Mouse (Mus musculus): ENCODE measurements around the gene Slc27a5.

Gene Slc27a5

GRCm38 (mm10) chr7:12998053-12998452 is at the start of gene Slc27a5:
Gene Slc27a5, minus strand, starts transcription at chr7:12998192.
- no peak for DNase-seq (ENCODE audit: low spot score)

- DNase-seq (ENCODE audit: low spot score): peak; percentile 32
Measured at GRCm38 (mm10) chr7:13046084-13046483, 48.1 kb upstream of the Slc27a5 start.

GRCm38 (mm10) chr7:13044254-13044625 is 46.2 kb upstream of the Slc27a5 start:
- no peak for DNase-seq (ENCODE audit: low spot score)

- no peak for DNase-seq (ENCODE audit: low spot score)
Measured at GRCm38 (mm10) chr7:13043445-13044253, 45.7 kb upstream of the Slc27a5 start.

- DNase-seq (ENCODE audit: low spot score): no peak
Measured at GRCm38 (mm10) chr7:13043120-13043444, 45.1 kb upstream of the Slc27a5 start.

GRCm38 (mm10) chr7:13042511-13042910 is 44.5 kb upstream of the Slc27a5 start:
- no peak for DNase-seq (ENCODE audit: low spot score)

GRCm38 (mm10) chr7:13041256-13041655 is 43.3 kb upstream of the Slc27a5 start:
- DNase-seq (ENCODE audit: low spot score): no peak

- no peak for DNase-seq (ENCODE audit: low spot score)
Measured at GRCm38 (mm10) chr7:13039181-13039580, 41.2 kb upstream of the Slc27a5 start.

- no peak for DNase-seq (ENCODE audit: low spot score)
Measured at GRCm38 (mm10) chr7:13038621-13039169, 40.7 kb upstream of the Slc27a5 start.

GRCm38 (mm10) chr7:13037901-13038555 is 40.0 kb upstream of the Slc27a5 start, which contains the start of gene Ube2m:
Gene Ube2m, minus strand, starts transcription at chr7:13038275.
- DNase-seq (ENCODE audit: low spot score): peak; percentile 96

- DNase-seq (ENCODE audit: low spot score): no peak
Measured at GRCm38 (mm10) chr7:13037366-13037765, 39.4 kb upstream of the Slc27a5 start.

- no peak for DNase-seq (ENCODE audit: low spot score)
Measured at GRCm38 (mm10) chr7:13036806-13037205, 38.8 kb upstream of the Slc27a5 start.

GRCm38 (mm10) chr7:13035211-13035855 is 37.3 kb upstream of the Slc27a5 start:
- DNase-seq (ENCODE audit: low spot score): no peak

- DNase-seq (ENCODE audit: low spot score): peak; percentile 90
Measured at GRCm38 (mm10) chr7:13034148-13034977, 36.4 kb upstream of the Slc27a5 start, which contains the start of gene Chmp2a. Gene Chmp2a, minus strand, starts transcription at chr7:13034807.

GRCm38 (mm10) chr7:13033451-13034147 is 35.6 kb upstream of the Slc27a5 start:
- no peak for DNase-seq (ENCODE audit: low spot score)

GRCm38 (mm10) chr7:13032541-13032940 is 34.5 kb upstream of the Slc27a5 start:
- no peak for DNase-seq (ENCODE audit: low spot score)

GRCm38 (mm10) chr7:13031983-13032382 is 34.0 kb upstream of the Slc27a5 start:
- no peak for DNase-seq (ENCODE audit: low spot score)

GRCm38 (mm10) chr7:13031069-13031468 is 33.1 kb upstream of the Slc27a5 start:
- no peak for DNase-seq (ENCODE audit: low spot score)

GRCm38 (mm10) chr7:13028986-13029385 is 31.0 kb upstream of the Slc27a5 start:
- DNase-seq (ENCODE audit: low spot score): no peak

- DNase-seq (ENCODE audit: low spot score): no peak
Measured at GRCm38 (mm10) chr7:13025511-13026112, 27.6 kb upstream of the Slc27a5 start.

- peak; percentile 40 for DNase-seq (ENCODE audit: low spot score)
Measured at GRCm38 (mm10) chr7:13024805-13025204, 26.8 kb upstream of the Slc27a5 start.

Data from spleen, adult 12 weeks (tissue).